Mouse (Mus musculus): ENCODE data around the gene Tead1. TPM values are rescaled to one million over a fixed set of nuclear protein-coding genes. Genes with fewer than 3 reads are reported as not detected.

Gene Tead1
- polyA plus RNA-seq, 1 experiment: 7.2 TPM

DNA sequence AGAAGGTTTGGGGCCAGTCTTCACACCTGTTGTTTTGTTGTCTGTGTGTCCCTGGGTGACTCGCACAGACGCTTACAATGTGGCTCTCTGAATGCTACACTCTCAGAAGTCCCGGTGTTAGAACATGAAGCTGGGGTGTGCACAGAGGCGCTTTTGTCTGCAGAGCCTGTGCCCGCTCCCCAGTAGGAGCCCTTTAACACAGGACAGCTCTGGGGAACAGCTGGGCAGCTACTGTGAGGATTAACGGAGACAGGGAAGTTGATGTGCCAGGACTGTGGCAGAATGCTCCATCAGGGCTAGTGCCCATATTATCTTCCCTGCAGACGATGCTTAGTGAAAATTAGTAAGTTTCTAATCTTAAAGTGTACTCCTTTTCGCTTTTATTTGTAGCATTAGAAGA is 102.9 kb downstream of the Tead1 start:
- Histone ChIP-seq H3K4me1 (ENCODE audit: control insufficient read depth, insufficient read depth, low read length) (peaks cover 13% of the 10 kb centered on the region), H3K4me3 (replicated peaks; ENCODE audit: insufficient read depth, low read depth, low read length) (no peak overlapping the region), H3K27ac (ENCODE audit: insufficient read depth, low read length) (no peak overlapping the region), H3K27me3 (ENCODE audit: control insufficient read depth, insufficient read depth, low read length) (no peaks in the 10 kb centered on the region; the same call in 1 of the 2 replicates)
- WGBS: 79% methylated on average over 8 of the region's 8 CpGs
- TF ChIP-seq POLR2A (IDR thresholded peaks at IDR 0.05; ENCODE audit: borderline replicate concordance, insufficient read depth, low read length) (no peak), CTCF (IDR thresholded peaks at IDR 0.05; ENCODE audit: borderline replicate concordance, insufficient read depth, low read depth, low read length) (no peak)
- no peak for DNase-seq

DNA sequence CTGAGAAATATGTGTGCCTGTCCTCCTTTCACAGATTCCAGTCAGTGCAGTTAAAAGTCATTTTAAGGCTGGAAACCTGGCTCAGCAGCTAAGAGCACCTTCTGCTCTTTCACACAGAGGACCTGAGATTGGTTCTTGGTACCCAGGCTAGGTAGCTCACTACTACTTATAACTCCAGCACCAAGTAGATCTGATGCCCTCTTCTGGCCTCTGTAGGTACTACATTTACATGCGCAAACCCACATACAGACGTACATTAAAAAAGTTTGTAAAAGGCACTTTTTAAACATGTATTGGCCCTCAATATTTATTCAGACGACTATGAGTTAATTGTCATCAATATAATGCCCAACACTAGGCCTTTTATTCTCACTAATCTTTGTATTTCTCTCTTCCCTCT is 105.2 kb downstream of the Tead1 start:
- Histone ChIP-seq H3K4me1 (ENCODE audit: control insufficient read depth, insufficient read depth, low read length) (peaks cover 9% of the 10 kb centered on the region; the same call in 1 of the 2 replicates), H3K27ac (ENCODE audit: insufficient read depth, low read length) (no peak overlapping the region), H3K4me3 (replicated peaks; ENCODE audit: insufficient read depth, low read depth, low read length) (no peak overlapping the region), H3K27me3 (ENCODE audit: control insufficient read depth, insufficient read depth, low read length) (no peaks in the 10 kb centered on the region; the same call in 1 of the 2 replicates)
- no peak for TF ChIP-seq CTCF (IDR thresholded peaks at IDR 0.05; ENCODE audit: borderline replicate concordance, insufficient read depth, low read depth, low read length)
- no peak for TF ChIP-seq POLR2A (IDR thresholded peaks at IDR 0.05; ENCODE audit: borderline replicate concordance, insufficient read depth, low read length)
- WGBS: 95% methylated on average over 3 of the region's 3 CpGs
- DNase-seq: no peak

DNA sequence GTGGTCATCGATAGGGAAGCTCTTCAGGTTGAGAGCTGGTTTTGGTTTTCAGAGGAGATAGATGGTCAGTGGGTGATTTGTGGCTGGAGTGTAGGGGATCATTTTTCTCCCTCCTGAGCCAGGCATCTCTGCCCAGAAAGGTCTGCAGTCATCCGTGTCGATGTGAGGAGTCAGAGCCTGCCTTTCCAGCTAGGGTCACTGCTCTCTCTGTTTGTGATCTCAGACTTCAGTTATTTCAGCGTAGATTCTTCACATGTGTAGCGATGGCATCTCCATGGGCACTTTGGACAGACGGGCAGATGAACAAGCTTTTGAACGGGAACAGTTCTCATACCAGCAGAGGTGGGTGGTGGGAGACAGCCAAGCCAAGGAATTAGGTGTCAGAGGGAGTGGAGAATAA is 106.2 kb downstream of the Tead1 start:
- no peak for DNase-seq
- H3K4me1 ChIP-seq (ENCODE audit: control insufficient read depth, insufficient read depth, low read length): 0 out of 2 replicates have a peak, but pooled peaks cover under 1% of the 10 kb centered on the region
- TF ChIP-seq CTCF (IDR thresholded peaks at IDR 0.05; ENCODE audit: borderline replicate concordance, insufficient read depth, low read depth, low read length): no peak
- no peak for TF ChIP-seq POLR2A (IDR thresholded peaks at IDR 0.05; ENCODE audit: borderline replicate concordance, insufficient read depth, low read length)
- WGBS: 73% methylated on average over 7 of the region's 7 CpGs
- H3K27me3 ChIP-seq (ENCODE audit: control insufficient read depth, insufficient read depth, low read length): no peaks in the 10 kb centered on the region; the same call in 1 of the 2 replicates
- no peak overlapping the region for H3K27ac ChIP-seq (ENCODE audit: insufficient read depth, low read length)
- no peak overlapping the region for H3K4me3 ChIP-seq (replicated peaks; ENCODE audit: insufficient read depth, low read depth, low read length)

DNA sequence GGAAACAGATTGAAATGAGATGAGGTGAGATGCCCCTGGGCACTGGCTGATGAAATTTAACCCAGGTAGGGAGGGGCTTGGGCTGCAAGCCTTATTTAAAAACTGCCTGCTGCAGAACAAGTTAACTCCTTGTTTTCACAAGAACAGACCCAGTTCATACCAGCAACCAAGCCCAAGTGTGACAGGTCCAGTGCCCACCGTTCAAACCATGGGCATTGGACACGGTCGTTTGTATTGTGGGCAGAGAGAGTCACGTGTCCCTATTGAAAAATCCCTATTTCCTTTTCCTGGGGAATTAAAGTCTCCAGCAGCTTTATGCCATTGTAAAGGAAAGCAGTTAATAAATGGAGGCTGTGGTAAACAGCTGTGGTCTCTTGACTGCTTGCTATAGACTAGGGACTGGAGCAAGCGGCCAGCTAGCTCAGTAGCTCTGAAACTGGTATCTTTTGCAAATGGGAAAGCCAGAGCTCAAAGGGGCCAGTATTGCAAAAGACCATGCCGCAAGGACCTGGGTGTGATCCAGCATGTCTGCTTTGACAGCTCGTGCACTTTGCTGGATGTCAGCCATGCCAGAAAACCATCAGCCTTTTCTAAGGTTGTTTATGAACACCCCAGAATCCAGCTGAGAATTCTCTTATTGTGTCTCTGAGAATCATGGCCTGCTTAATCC is 107.6 kb downstream of the Tead1 start:
- 52% methylated on average over 7 of the region's 7 CpGs for WGBS
- no peak for TF ChIP-seq POLR2A (IDR thresholded peaks at IDR 0.05; ENCODE audit: borderline replicate concordance, insufficient read depth, low read length)
- TF ChIP-seq CTCF (IDR thresholded peaks at IDR 0.05; ENCODE audit: borderline replicate concordance, insufficient read depth, low read depth, low read length): no peak

GRCm38 (mm10) chr7:112787281-112787680 is 108.2 kb downstream of the Tead1 start:
- H3K4me3 ChIP-seq (replicated peaks; ENCODE audit: insufficient read depth, low read depth, low read length): no peak overlapping the region
- no peak for DNase-seq
- TF ChIP-seq POLR2A (IDR thresholded peaks at IDR 0.05; ENCODE audit: borderline replicate concordance, insufficient read depth, low read length): no peak
- no peak for TF ChIP-seq CTCF (IDR thresholded peaks at IDR 0.05; ENCODE audit: borderline replicate concordance, insufficient read depth, low read depth, low read length)
- H3K27ac ChIP-seq (ENCODE audit: insufficient read depth, low read length): no peak overlapping the region
- H3K27me3 ChIP-seq (ENCODE audit: control insufficient read depth, insufficient read depth, low read length): no peaks in the 10 kb centered on the region; the same call in 1 of the 2 replicates
- WGBS: 75% methylated on average over 7 of the region's 7 CpGs
- no peaks in the 10 kb centered on the region for H3K4me1 ChIP-seq (ENCODE audit: control insufficient read depth, insufficient read depth, low read length)

More for the DNA sequence above, 107.6 kb downstream of the Tead1 start:
- Histone ChIP-seq H3K27me3 (ENCODE audit: control insufficient read depth, insufficient read depth, low read length) (no peaks in the 10 kb centered on the region; the same call in 1 of the 2 replicates), H3K4me1 (ENCODE audit: control insufficient read depth, insufficient read depth, low read length) (no peaks in the 10 kb centered on the region), H3K4me3 (replicated peaks; ENCODE audit: insufficient read depth, low read depth, low read length) (no peak overlapping the region), H3K27ac (ENCODE audit: insufficient read depth, low read length) (no peak overlapping the region)
- DNase-seq: no peak

- WGBS: 73% methylated on average over 7 of the region's 7 CpGs
- Histone ChIP-seq H3K27me3 (ENCODE audit: control insufficient read depth, insufficient read depth, low read length) (no peaks in the 10 kb centered on the region; the same call in 1 of the 2 replicates), H3K27ac (ENCODE audit: insufficient read depth, low read length) (no peak overlapping the region), H3K4me3 (replicated peaks; ENCODE audit: insufficient read depth, low read depth, low read length) (no peak overlapping the region), H3K4me1 (ENCODE audit: control insufficient read depth, insufficient read depth, low read length) (no peaks in the 10 kb centered on the region)
- DNase-seq: no peak
- TF ChIP-seq POLR2A (IDR thresholded peaks at IDR 0.05; ENCODE audit: borderline replicate concordance, insufficient read depth, low read length): no peak
- TF ChIP-seq CTCF (IDR thresholded peaks at IDR 0.05; ENCODE audit: borderline replicate concordance, insufficient read depth, low read depth, low read length): no peak
Measured at GRCm38 (mm10) chr7:112788321-112788751, 109.2 kb downstream of the Tead1 start.

- no peak for TF ChIP-seq CTCF (IDR thresholded peaks at IDR 0.05; ENCODE audit: borderline replicate concordance, insufficient read depth, low read depth, low read length)
- TF ChIP-seq POLR2A (IDR thresholded peaks at IDR 0.05; ENCODE audit: borderline replicate concordance, insufficient read depth, low read length): no peak
- 94% methylated on average over 4 of the region's 4 CpGs for WGBS
- H3K27me3 ChIP-seq (ENCODE audit: control insufficient read depth, insufficient read depth, low read length): no peaks in the 10 kb centered on the region; the same call in 1 of the 2 replicates
- DNase-seq: no peak
- no peak overlapping the region for H3K4me3 ChIP-seq (replicated peaks; ENCODE audit: insufficient read depth, low read depth, low read length)
- no peak overlapping the region for H3K27ac ChIP-seq (ENCODE audit: insufficient read depth, low read length)
- H3K4me1 ChIP-seq (ENCODE audit: control insufficient read depth, insufficient read depth, low read length): no peaks in the 10 kb centered on the region
Measured at GRCm38 (mm10) chr7:112789693-112790092, 110.6 kb downstream of the Tead1 start.

DNA sequence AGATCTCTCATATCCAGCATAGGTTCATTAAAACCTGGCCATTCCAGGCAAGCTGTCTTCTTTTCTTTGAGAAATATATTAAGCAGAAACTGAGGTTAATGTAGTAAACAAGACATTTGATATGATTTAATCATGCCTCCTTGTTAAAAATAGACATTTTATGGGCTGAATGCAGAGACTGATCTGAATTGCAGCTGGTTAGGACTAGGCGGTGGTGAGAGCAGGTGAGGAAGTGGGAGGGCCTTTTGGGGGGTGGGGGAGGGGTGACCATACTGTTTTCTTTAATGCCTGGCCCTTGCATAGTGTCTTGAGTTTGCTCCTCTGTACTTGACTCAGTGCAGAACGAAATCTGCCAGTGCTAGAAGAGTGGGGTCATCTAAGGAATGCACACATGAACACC is 111.2 kb downstream of the Tead1 start:
- WGBS: 92% methylated on average over 2 of the region's 2 CpGs

More for the DNA sequence above, 111.2 kb downstream of the Tead1 start:
- Histone ChIP-seq H3K27ac (ENCODE audit: insufficient read depth, low read length) (no peak overlapping the region), H3K4me3 (replicated peaks; ENCODE audit: insufficient read depth, low read depth, low read length) (no peak overlapping the region), H3K27me3 (ENCODE audit: control insufficient read depth, insufficient read depth, low read length) (no peaks in the 10 kb centered on the region; the same call in 1 of the 2 replicates), H3K4me1 (ENCODE audit: control insufficient read depth, insufficient read depth, low read length) (no peaks in the 10 kb centered on the region)
- no peak for TF ChIP-seq CTCF (IDR thresholded peaks at IDR 0.05; ENCODE audit: borderline replicate concordance, insufficient read depth, low read depth, low read length)
- TF ChIP-seq POLR2A (IDR thresholded peaks at IDR 0.05; ENCODE audit: borderline replicate concordance, insufficient read depth, low read length): no peak
- DNase-seq: no peak
